Mouse (Mus musculus) midbrain, embryonic 11.5 days (tissue): ENCODE measurements around the gene Sema3a. TPM values are rescaled to one million over a fixed set of nuclear protein-coding genes. Genes with fewer than 3 reads are reported as not detected.

ENCODE experiments used
- ATAC-seq: fragments of 200-750 bp; cut with Nextera tagmentation; 2 replicates; pipeline ENCODE4 v1.8.0; 2017; ENCODE audit warnings: moderate TSS enrichment, moderate library complexity; ENCODE audit not compliant: low FRiP score
- DNase-seq: peaks from one replicate; pipeline ENCODE4 v3.0.0; 2015; ENCODE audit warnings: low spot score; ENCODE audit errors: missing footprints
- H3K27ac ChIP-seq: fragments of 300-500 bp; sonication (generic); 2 replicates; pipeline ENCODE4 v1.5.1; 2014; ENCODE audit warnings: low read depth, low read length
- H3K27me3 ChIP-seq: fragments of 300-500 bp; sonication (generic); 2 replicates; pipeline ENCODE4 v1.6.1; 2014; ENCODE audit warnings: mild to moderate bottlenecking, low read length, moderate library complexity, mixed read lengths; ENCODE audit not compliant: control insufficient read depth, insufficient read depth
- H3K36me3 ChIP-seq: fragments of 300-500 bp; sonication (generic); 2 replicates; pipeline ENCODE4 v1.6.1; 2014; ENCODE audit warnings: mild to moderate bottlenecking, low read length, moderate library complexity, mixed read lengths; ENCODE audit not compliant: control insufficient read depth, insufficient read depth
- H3K4me1 ChIP-seq: fragments of 300-500 bp; sonication (generic); 2 replicates; pipeline ENCODE4 v1.6.1; 2014; ENCODE audit warnings: low read length; ENCODE audit not compliant: control insufficient read depth, insufficient read depth
- H3K4me2 ChIP-seq: fragments of 300-500 bp; sonication (generic); 2 replicates; pipeline ENCODE4 v1.6.1; 2014; ENCODE audit warnings: mild to moderate bottlenecking, moderate library complexity
- H3K4me3 ChIP-seq: fragments of 300-500 bp; sonication (generic); 2 replicates; pipeline ENCODE4 v1.5.1; 2014; ENCODE audit warnings: low read depth, low read length
- H3K9ac ChIP-seq: fragments of 300-500 bp; sonication (generic); 2 replicates; pipeline ENCODE4 v1.6.1; 2014; ENCODE audit warnings: low read length
- H3K9me3 ChIP-seq: fragments of 300-500 bp; sonication (generic); 2 replicates; pipeline ENCODE4 v1.6.1; 2016; ENCODE audit warnings: low read length; ENCODE audit not compliant: control insufficient read depth
- WGBS: fragments of 180-500 bp; shearing (Covaris S2); extraction: QIAGEN DNeasy Blood & Tissue Kit; methylation state at CpG from one replicate; pipeline ENCODE4 v1.1.7; 2014; 5-methylcytosine and 5-hydroxymethylcytosine counted together
- polyA plus RNA-seq: library from polyadenylated mRNA; unstranded; fragments of >200 nt; fragmentation: Nextera tagmentation; extraction: Ambion mirVana; gene quantifications from 2 replicates; pipeline ENCODE4 v1.2.1, GENCODE M21; 2014

Gene Sema3a
- polyA plus RNA-seq, 1 experiment from 2014 or later, result 10.4 TPM

DNA sequence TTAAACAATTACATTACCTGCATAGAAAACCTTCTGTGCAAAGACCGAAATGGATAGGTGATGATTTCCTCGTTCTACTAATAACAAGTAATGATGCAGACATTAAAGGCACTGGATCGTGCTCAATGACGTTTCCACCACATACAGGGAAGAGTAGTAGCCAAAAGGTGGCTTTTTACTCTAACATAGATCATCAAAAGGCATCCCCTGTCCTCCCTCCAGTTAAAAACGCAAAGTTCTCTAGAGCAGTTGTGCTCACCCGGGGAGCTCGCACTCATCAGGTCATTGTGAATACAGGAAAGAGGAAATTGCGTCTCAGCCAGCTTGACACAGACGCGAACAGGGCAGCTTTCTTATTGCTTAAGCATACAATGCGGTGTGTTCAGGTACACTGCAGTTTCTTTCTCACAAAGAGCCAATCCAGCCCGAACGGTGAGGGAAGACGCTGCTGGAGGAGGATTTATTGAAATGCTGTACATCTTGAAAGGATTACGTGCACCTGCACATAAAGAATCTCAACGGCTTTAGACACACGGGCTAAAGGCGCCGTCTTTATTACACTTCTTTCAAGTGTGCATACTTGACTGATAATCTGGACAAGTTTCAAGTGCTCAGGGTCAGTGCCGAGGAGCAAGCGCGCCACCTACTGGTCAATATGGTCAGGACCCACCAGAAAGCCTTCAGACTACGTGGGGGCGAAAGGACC, 503.5 kb downstream of the Sema3a start:
- H3K27ac ChIP-seq, result no peak overlapping the region

DNA sequence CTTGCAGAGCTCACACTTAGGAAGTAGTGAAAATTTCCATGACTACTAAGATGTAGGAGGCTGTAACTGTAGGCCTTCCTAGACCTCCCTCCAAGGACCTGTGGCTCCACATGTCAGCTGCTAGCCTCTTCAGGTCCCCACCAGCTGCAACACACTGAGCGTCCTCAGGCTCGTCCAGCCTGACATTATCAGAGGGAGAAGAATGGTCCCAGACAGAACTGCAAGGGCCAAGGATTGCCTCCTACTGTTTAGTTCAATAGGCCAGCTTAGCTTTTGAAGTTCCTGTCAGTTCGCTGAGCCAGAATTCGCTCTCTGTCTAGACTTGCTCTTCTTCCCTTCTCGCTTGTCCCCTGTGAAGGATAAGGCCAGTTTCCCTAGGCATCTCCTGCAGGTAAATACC, 504.7 kb downstream of the Sema3a start:
- ATAC-seq (peak; percentile 66), DNase-seq (peak; percentile 86)
- Histone ChIP-seq H3K36me3 (no peaks in the 10 kb centered on the region), H3K27ac (no peak overlapping the region), H3K4me2 (no peak overlapping the region), H3K4me3 (no peak overlapping the region), H3K27me3 (peaks cover 36% of the 10 kb centered on the region), H3K9ac (no peak overlapping the region), H3K9me3 (no peaks in the 10 kb centered on the region), H3K4me1 (peaks cover 7% of the 10 kb centered on the region)
- WGBS, result 7% methylated on average over 5 of the region's 5 CpGs

More for the DNA sequence above, 503.5 kb downstream of the Sema3a start:
- ATAC-seq, result peak; percentile 76
- H3K9me3 ChIP-seq, result no peaks in the 10 kb centered on the region
- H3K4me3 ChIP-seq, result peak overlapping the region; percentile 20; the same call in 1 of the 2 replicates
- H3K27me3 ChIP-seq, result peaks cover 36% of the 10 kb centered on the region
- no peak overlapping the region; the same call in 1 of the 2 replicates for H3K9ac ChIP-seq
- H3K36me3 ChIP-seq, result no peaks in the 10 kb centered on the region
- 15% methylated on average over 24 of the region's 24 CpGs for WGBS
- H3K4me1 ChIP-seq, result peaks cover 7% of the 10 kb centered on the region
- DNase-seq, result peak; percentile 99
- H3K4me2 ChIP-seq, result peak overlapping the region; percentile 48

DNA sequence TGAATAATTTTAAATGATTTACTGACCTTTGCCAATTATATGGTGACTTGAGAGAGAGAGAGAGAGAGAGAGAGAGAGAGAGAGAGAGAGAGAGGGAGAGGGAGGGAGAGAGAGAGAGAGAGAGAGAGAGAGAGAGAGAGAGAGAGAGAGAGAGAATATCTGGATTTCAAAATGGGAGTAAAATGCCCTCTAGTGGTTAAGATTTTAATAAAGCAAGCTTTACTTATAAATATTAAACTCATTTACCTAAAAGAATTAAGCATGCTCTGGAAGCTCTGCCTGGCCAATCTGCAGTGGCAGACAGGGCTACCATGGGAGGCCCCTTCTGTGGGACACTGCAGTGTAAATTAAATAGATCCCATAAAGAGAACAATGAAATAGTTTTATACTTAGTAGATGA, 505.5 kb downstream of the Sema3a start:
- Histone ChIP-seq H3K4me2 (no peak overlapping the region), H3K36me3 (no peaks in the 10 kb centered on the region), H3K9ac (no peak overlapping the region), H3K27me3 (peaks cover 30% of the 10 kb centered on the region), H3K4me3 (no peak overlapping the region), H3K4me1 (peaks cover 7% of the 10 kb centered on the region), H3K9me3 (no peaks in the 10 kb centered on the region), H3K27ac (no peak overlapping the region)
- no peak for ATAC-seq
- DNase-seq, result no peak

DNA sequence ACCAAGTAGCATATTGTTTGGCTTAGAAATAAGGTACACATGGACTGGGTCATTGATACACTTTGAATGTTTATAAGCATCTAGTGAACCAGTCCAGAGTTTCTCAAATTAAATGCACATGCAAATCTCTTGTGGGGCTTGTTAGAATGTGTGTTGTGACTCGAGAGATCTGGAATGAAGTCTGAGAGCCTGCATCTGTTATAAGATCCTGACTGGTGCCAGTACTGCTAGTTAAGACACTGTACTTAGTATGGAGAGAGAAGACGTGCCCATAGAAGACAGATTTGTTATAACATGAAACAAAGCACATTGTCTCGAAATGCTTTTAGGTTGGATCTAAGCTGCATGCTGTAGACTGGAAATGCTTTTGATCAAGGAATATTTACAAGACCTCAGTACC, 511.0 kb downstream of the Sema3a start:
- Histone ChIP-seq H3K9me3 (no peaks in the 10 kb centered on the region), H3K4me3 (no peak overlapping the region), H3K4me2 (no peak overlapping the region), H3K4me1 (no peaks in the 10 kb centered on the region), H3K9ac (no peak overlapping the region), H3K27ac (no peak overlapping the region), H3K36me3 (no peaks in the 10 kb centered on the region), H3K27me3 (no peaks in the 10 kb centered on the region)
- no peak for ATAC-seq
- 74% methylated on average over 3 of the region's 3 CpGs for WGBS
- no peak for DNase-seq
